Mouse (Mus musculus) lung, postnatal 10 days (tissue): ENCODE data around the gene Mapk3.

Source experiments
- DNase-seq: peaks from one replicate; pipeline ENCODE4 v3.0.0; 2021

Gene Mapk3

GRCm38 (mm10) chr7:126806956-126807355 is 47.6 kb downstream of the Mapk3 start:
- DNase-seq: peak; percentile 61

GRCm38 (mm10) chr7:126807405-126807804 is 48.0 kb downstream of the Mapk3 start:
- no peak for DNase-seq

- peak; percentile 91 for DNase-seq
Observed at GRCm38 (mm10) chr7:126808703-126809455, 49.5 kb downstream of the Mapk3 start.

GRCm38 (mm10) chr7:126809723-126810369 is 50.4 kb downstream of the Mapk3 start:
- DNase-seq: no peak
